Mouse (Mus musculus) CH12.LX (cell line): ENCODE measurements around the gene Kcnip4.

Experiments
- BHLHE40 ChIP-seq: IDR thresholded peaks from 2 replicates; pipeline ENCODE4 v1.6.1; 2011; ENCODE audit warnings: mild to moderate bottlenecking, low read depth, low read length, improper control_type of control experiment
- CHD1 ChIP-seq: IDR thresholded peaks from 2 replicates; pipeline ENCODE4 v1.6.1; 2012; ENCODE audit warnings: low read depth, low read length, improper control_type of control experiment, inconsistent platforms
- CTCF ChIP-seq, 2 experiments: IDR thresholded peaks in 1 of 2; conservative IDR thresholded peaks in 1 of 2; 2 replicates each; pipeline ENCODE4 v1.5.1; 2011 to 2012; ENCODE audit warnings: low read depth in 2 of 2, low read length in 2 of 2, improper control_type of control experiment in 1 of 2, inconsistent platforms in 1 of 2, mild to moderate bottlenecking in 1 of 2, moderate library complexity in 1 of 2
- ETS1 ChIP-seq: conservative IDR thresholded peaks from 2 replicates; pipeline ENCODE4 v1.6.1; 2012; ENCODE audit warnings: low read depth, mild to moderate bottlenecking, inconsistent platforms, low read length, improper control_type of control experiment, moderate library complexity
- GABPA ChIP-seq: IDR thresholded peaks from 2 replicates; pipeline ENCODE4 v1.6.1; 2012; ENCODE audit warnings: low read depth, low read length, improper control_type of control experiment, inconsistent platforms; ENCODE audit not compliant: insufficient replicate concordance
- HCFC1 ChIP-seq: IDR thresholded peaks from 2 replicates; pipeline ENCODE4 v1.6.1; 2012; ENCODE audit warnings: low read depth, mild to moderate bottlenecking, inconsistent platforms, low read length, improper control_type of control experiment
- JUN ChIP-seq: IDR thresholded peaks from 2 replicates; pipeline ENCODE4 v1.6.1; 2011; ENCODE audit warnings: low read depth, mild to moderate bottlenecking, low read length, improper control_type of control experiment, moderate library complexity; ENCODE audit not compliant: insufficient read depth
- JUND ChIP-seq: conservative IDR thresholded peaks from 2 replicates; pipeline ENCODE4 v1.6.1; 2011; ENCODE audit warnings: low read depth, low read length, improper control_type of control experiment
- MAZ ChIP-seq: IDR thresholded peaks from 2 replicates; pipeline ENCODE4 v1.6.1; 2012; ENCODE audit warnings: low read depth, mild to moderate bottlenecking, inconsistent platforms, low read length, improper control_type of control experiment, moderate library complexity
- MEF2A ChIP-seq: IDR thresholded peaks from 2 replicates; pipeline ENCODE4 v1.6.1; 2014; ENCODE audit warnings: low read depth, mild to moderate bottlenecking, inconsistent platforms, low read length, improper control_type of control experiment, borderline replicate concordance
- NELFE ChIP-seq: IDR thresholded peaks from 2 replicates; pipeline ENCODE4 v1.6.1; 2011; ENCODE audit warnings: low read depth, low read length, improper control_type of control experiment
- PAX5 ChIP-seq: IDR thresholded peaks from 2 replicates; pipeline ENCODE4 v1.6.1; 2012; ENCODE audit warnings: low read length, inconsistent platforms, mixed read lengths
- POLR2A ChIP-seq: IDR thresholded peaks from 2 replicates; pipeline ENCODE4 v1.6.1; 2011; ENCODE audit warnings: low read depth, mild to moderate bottlenecking, improper control_type of control experiment, low read length
- RAD21 ChIP-seq: IDR thresholded peaks from 2 replicates; pipeline ENCODE4 v1.6.1; 2011; ENCODE audit warnings: low read depth, mild to moderate bottlenecking, low read length, improper control_type of control experiment, moderate library complexity

DNA sequence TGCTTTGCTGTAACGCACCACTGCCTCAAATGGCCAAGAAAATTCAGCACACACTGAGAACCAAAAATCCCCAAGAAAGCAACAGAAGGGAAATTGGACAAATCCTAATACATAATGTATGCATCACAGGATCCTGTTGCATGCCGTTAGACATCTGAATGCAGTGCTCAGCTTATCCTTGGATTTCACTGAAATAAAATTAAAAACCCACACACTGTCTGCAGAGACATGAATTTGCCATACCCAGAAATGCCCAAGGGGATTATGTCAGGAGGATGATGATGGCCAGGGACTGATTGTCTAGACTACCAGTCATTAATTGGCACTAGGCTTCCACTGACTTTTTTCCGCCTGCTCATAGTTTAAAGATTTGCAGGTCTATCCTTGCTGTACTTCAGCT lies 818.7 kb downstream of the Kcnip4 start:
- TF ChIP-seq POLR2A (no peak), CTCF (conservative IDR thresholded peaks at IDR 0.05 in 1 of 2, IDR thresholded peaks at IDR 0.05 in 1 of 2; ENCODE audit: low read depth in 2 of 2, low read length in 2 of 2) (no peak), JUN (no peak), BHLHE40 (no peak), MAZ (no peak), NELFE (no peak), JUND (no peak), RAD21 (no peak), GABPA (no peak), ETS1 (no peak), MEF2A (no peak), HCFC1 (no peak), PAX5 (no peak), CHD1 (no peak)
